Mouse (Mus musculus) CD8-positive naive resting alpha-beta T cell, adult 2 months (primary cell): ENCODE results near the gene Vps37c.
A peak's percentile ranks its signal among the peaks of the same experiment; 100 is the strongest.

Source experiments
- DNase-seq, 2 experiments: peaks; one replicate each; pipeline ENCODE4 v3.0.0; 2022; ENCODE audit warnings: low read depth in 2 of 2, low spot score in 2 of 2

The Vps37c gene

GRCm38 (mm10) chr19:10712194-10712593 lies 23.7 kb downstream of the Vps37c start:
- no peak for DNase-seq

- DNase-seq: no peak
Measured at GRCm38 (mm10) chr19:10712646-10713045, 24.1 kb downstream of the Vps37c start.

DNA sequence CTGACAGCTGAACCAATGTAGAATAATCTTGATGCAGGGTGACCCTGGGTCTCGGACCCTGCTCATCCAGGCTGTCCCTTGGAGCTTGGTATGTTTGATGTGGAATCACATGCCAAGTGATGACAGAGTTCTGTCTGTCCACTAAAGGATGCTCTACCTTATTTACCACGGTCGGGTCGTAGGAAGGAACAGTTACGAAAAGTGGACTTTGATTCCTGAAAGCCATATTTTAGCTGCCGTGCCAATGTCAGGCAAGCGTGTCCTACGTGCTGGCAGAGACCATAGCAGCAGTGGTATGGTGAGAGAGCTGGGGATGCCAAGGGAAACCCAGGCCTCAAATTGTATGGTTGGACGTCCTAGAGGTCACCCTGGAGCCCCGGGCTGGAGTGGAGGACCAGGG lies 25.0 kb downstream of the Vps37c start:
- no peak for DNase-seq

- DNase-seq: no peak
Measured at GRCm38 (mm10) chr19:10714168-10714567, 25.6 kb downstream of the Vps37c start.

- DNase-seq: peak; percentile 67 to 80
Measured at GRCm38 (mm10) chr19:10714682-10715475, 26.3 kb downstream of the Vps37c start.

GRCm38 (mm10) chr19:10715476-10715875 lies 26.9 kb downstream of the Vps37c start:
- no peak for DNase-seq

- DNase-seq: no peak
Measured at GRCm38 (mm10) chr19:10718251-10718775, 29.8 kb downstream of the Vps37c start.

DNA sequence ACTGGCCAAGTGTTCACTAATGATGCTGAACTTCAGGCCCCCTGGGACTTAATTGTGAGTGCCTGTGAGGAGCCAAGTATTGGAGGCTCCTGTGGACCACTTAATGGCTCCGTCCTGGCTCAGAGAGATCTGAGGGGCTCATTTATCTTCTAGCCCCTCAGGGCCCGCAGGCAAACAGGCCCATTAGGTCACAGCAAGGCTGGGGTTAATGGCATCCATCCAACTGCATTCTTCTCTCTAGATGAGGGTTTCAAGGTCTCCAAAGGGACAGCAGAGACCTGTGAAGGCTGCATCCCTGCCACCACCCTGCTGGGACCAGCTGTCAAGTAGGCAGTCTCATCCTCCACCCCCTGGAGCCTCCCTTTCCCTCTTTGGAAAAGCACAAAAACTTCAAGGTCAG lies 31.2 kb downstream of the Vps37c start:
- no peak for DNase-seq

GRCm38 (mm10) chr19:10720524-10720923 lies 32.0 kb downstream of the Vps37c start:
- no peak for DNase-seq

- DNase-seq: no peak
Measured at GRCm38 (mm10) chr19:10721064-10721463, 32.5 kb downstream of the Vps37c start.

DNA sequence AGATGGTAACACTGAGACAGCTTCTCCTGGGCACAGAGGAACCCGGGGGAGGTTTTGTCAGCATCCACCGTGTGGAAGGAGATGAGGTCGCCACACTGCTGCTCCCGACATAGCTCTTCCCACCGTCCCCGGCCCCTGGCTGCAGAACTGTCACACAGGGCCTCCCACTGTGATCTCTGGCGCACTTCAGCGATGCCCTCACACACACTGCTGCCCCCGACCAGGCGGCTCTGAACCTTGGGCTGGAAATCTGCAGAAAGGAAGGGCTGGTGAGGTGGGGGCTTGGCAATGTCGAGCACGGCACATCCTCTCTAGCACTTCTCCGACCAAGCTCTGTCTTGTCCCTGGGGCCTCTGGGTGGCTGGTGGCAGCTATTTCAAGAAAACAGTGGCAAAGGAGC lies 34.5 kb downstream of the Vps37c start:
- no peak for DNase-seq

GRCm38 (mm10) chr19:10723649-10724048 lies 35.1 kb downstream of the Vps37c start:
- no peak for DNase-seq

DNA sequence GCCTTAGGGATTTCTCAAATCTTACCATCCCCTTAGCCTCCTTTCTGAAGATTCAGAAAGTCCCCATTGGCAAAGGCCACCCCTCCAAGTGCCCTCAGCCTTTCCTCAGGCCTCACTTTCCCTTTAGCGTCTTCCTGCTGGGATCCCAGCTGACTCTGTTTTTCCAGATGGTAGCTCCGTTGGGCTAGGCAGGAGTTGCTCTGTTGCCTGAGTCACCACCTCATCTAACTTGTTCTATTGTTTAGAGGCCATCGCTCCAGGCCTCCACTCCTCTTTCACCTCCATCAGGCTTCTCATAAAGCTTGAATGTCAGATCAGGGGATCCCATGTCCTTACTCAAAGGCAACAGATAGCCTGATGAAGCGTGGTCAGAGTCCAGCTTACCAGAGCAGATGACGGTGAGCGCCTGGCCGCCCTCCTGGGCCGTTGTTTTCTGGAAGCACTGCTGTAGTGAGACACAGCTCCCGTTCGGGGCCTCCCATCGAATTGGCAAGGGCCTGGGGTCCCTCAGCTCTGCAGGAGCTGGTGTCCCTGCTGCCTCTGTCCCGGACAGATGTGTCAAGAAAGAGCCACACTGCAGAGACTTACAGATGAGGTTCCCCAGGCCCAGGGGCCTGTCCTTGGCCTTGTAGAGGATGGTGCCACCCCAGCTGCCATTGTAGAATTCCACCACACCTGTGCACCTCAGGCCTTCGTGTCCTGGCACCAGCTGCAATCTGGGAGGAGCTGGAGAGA lies 36.3 kb downstream of the Vps37c start:
- DNase-seq: no peak

GRCm38 (mm10) chr19:10729889-10730288 lies 41.4 kb downstream of the Vps37c start:
- DNase-seq: no peak

DNA sequence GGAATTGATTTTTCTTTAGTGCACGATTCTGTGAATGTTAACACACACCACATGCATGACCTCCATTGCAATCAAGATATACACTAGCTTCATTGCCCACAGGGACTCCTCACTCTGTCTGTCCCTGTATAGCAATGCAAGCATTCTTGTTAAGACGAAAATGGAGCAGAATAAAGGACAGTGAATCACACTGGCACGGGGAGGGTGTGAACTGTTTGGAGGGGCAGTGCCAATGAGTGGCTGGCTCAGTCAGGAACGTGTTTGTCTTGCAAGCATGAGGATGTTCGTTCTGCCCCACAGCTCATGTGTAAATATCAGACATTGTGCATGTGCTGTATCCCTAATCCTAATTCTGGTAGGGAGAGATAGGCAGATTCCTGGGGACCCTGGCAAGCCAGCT lies 41.9 kb downstream of the Vps37c start:
- DNase-seq: no peak

DNA sequence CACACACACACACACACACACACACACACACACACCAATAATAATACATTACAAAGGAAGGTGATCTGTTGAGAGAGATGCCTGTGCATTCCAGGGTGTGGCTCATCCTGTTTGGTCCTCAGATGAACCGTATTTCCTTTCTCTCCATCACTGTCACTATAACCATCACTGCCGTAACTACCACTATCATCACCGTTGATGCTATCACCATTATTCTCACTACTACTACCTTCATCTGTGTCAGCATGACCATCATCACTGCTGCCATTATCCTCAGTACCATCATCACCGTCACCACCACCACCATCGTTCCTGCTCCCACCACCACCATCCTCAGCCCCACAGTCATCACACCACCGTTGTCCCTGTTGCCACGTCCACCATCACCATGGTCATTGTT lies 43.4 kb downstream of the Vps37c start:
- DNase-seq: no peak

GRCm38 (mm10) chr19:10732741-10733140 lies 44.2 kb downstream of the Vps37c start:
- DNase-seq: no peak

DNA sequence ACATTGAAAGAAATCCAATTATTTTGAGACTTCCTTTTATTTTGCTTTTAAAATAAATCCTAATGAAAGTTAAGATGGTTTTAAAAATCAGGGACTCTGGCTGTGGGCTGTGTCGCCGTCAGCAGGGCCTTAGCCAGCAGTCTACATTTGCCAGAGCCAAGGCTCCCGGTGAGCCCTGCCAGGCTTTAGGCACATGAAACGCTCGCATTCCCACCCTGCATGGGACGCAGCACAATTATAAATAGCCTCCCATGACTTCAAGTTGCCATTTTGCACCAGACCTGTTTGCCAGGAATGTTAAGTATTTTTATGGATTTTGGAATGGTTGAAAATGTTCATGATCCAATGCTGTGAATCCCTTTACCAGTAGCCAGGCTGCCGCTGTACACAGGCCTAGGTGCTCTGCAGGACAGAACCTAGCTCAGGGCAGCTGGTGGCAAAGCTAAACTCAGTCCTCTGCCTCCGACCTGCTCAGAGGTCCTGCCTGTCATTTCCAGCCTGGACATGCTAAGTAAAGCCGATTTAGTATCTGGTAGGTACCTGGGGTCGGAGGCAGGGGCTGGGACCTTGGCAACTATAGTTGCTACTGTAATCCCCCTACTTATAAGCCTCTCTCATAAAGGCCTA lies 45.1 kb downstream of the Vps37c start:
- DNase-seq: no peak

GRCm38 (mm10) chr19:10734554-10734953 lies 46.0 kb downstream of the Vps37c start:
- DNase-seq: no peak

GRCm38 (mm10) chr19:10735061-10735460 lies 46.5 kb downstream of the Vps37c start:
- DNase-seq: no peak

DNA sequence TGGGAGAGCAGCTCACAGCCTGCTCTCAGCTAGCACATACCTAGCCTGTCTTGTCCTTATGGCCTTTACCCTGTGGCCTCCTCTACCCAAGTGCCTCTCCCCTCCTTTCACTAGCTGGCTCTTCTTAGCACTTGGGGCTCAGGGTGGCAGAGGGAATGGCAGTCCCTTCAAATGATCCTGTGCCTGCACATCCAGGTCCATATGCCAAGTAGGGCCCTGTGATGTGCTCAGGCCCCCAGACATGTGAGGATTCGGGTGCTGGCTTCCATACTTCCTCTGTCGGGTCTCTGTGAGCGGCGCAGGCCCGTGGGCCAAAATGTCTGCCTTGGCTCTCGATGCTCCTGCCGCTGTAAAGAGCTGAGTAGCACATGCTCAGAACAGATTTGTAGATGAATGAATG lies 47.3 kb downstream of the Vps37c start:
- DNase-seq: no peak

DNA sequence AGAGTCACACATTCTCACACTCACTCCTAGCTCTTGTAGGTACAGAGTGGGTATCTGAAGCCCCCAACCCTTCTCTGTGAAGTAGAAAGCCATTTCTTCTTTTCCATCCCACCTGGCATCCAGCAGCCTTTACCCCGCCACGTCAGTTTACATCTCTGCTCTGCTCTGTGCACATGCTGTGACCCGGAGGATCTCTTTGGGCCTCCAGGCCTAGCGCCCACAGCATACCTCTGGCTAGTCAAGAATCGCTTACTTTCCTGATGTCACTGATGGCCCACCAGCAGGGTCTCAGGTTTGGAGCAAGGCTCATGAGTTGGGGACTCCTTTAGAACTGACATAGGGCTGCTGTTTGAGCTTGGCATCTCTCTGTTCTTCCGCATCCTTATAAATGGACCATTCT lies 49.5 kb downstream of the Vps37c start:
- DNase-seq: no peak
